Mouse (Mus musculus): ENCODE results near the gene Tlx1.

GRCm38 (mm10) chr19:45154521-45154920 lies 4.0 kb downstream of the Tlx1 start:
- TF ChIP-seq CTCF (IDR thresholded peaks at IDR 0.05; ENCODE audit: borderline replicate concordance, insufficient read depth, low read length) (no peak), POLR2A (IDR thresholded peaks at IDR 0.05; ENCODE audit: low read depth, low read length) (no peak)

All from embryonic fibroblast, embryonic 13.5 days (primary cell).